Mouse (Mus musculus) 3T3-L1 (cell line): Measurements from ENCODE around the gene BC067074.
"Not testable (repeated sequence)": the region's sequence is repeated elsewhere in the genome, so short reads cannot be mapped to it uniquely, and the experiment has no call there.

Experiments
- DNase-seq: peaks from one replicate; pipeline ENCODE4 v3.0.0-alpha.2; 2015; ENCODE audit warnings: low read depth, low spot score

The BC067074 gene

GRCm38 (mm10) chr13:113374084-113374405 lies 81.1 kb downstream of the BC067074 start:
- DNase-seq: peak; percentile 40

DNA sequence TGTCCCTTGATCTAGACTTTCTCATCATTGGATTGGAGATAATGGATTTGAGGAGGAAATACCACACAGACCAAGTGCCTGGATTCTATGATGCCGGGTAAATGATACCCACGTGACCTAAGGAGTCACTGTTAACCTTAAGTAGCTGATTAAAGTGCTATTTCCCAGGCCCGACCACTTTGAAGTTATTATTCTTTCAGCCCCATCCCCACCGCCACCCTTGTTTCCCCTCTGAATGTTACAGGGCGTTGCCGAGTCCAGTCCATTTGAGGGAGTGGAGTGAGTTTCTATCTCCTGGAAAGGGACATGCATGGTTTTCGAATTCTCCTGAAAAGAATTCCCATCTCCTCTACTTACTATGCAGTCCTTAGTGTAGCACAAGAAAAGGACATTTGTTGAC lies 84.7 kb downstream of the BC067074 start:
- no peak for DNase-seq

DNA sequence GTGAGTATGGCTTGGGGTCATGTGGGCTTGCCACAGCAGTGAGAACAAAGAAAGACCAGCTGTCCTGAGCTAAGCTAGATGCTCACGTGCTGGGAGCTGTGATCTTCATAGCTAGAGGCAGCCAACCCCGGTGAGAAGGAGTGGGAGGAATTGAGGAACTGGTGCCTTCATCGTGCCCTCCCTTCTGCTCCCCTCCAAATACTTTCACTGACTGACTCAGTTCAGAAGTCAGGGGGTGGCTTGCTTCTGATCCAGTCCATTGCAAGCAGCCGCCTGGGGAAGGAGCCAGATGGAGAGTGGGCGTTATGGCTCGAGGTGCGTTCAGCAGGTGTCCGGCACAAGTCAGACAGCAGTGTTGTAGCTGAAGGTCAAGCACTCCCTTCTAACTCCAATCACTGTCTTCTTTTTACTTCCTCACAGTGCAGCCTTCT lies 86.0 kb downstream of the BC067074 start:
- no peak for DNase-seq

GRCm38 (mm10) chr13:113379766-113380309 lies 86.9 kb downstream of the BC067074 start:
- no peak for DNase-seq

- DNase-seq: no peak
These were observed 88.8 kb downstream of the BC067074 start for GRCm38 (mm10) chr13:113381710-113382109.

- DNase-seq: no peak
These were observed 89.2 kb downstream of the BC067074 start for GRCm38 (mm10) chr13:113382201-113382600.

DNA sequence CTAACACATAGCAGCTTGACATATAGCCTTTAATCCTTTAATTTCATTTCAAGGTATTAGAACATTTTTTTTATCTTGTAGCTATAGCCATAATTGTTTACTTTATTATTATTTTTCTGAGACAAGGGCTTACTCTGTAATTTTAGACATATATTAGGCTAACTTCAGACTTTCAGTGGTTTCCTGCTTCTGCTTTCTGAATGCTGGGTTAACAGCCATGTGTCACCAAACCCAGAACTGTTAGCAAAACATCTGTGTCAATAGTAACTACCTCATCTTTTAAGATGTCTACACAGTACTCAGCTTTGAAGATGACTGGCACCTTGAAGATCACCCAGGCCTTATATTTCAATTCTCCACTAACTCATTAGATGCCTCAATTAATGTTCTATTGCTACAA lies 89.8 kb downstream of the BC067074 start:
- not testable (repeated sequence) for DNase-seq

GRCm38 (mm10) chr13:113393386-113393785 lies 100.4 kb downstream of the BC067074 start:
- no peak for DNase-seq

- DNase-seq: no peak
These were observed 101.6 kb downstream of the BC067074 start for GRCm38 (mm10) chr13:113394591-113394990.

- DNase-seq: no peak
These were observed 104.1 kb downstream of the BC067074 start for GRCm38 (mm10) chr13:113397006-113397520.

DNA sequence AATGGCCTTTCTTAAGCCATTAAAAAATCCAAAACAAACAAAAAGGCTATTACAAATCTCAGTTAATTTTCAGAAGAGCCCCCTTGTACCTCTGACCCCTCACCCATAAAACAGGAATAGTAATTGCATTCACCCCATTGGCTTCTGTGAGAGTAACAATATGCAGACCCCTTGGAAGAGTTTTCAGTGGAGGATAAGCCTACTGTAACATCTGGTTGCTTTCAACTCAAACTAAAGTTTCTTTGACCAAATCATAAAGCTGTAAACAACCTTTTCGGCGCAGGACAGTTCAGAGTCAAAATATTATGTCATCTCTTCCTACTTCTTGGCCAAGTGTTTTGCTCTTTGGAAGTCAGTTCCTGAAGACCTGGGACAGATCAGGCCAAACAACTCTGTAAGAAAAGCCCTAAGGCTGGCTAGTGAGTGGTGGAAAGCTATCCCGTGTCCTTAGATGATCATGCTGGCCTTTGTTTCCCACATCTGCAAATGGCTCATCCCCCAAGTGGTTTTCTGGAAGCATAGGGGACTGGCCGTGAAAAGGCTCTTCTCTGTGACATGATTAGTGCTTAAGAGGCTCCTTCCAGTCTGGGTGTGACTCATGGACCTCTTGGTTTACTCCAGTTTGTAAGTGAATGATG lies 108.5 kb downstream of the BC067074 start:
- DNase-seq: peak; percentile 33

DNA sequence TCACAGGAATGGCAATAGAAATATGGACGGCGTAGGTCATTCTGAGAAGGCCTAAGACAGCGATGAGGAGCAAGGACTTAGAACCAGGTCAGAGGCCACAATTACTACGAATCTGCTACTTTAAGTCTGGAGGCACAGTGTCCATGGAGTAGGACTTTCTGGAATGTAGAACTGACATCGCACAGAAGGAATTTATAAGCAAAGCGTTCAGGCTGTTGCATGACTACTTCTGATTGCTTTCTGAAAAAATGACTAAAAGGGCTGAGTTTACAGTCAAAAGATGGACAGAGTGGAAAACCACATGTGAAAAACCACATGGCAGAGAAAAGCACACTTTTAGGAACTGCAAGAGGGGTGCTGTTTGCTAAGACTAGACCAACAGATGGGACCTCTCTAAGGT lies 110.7 kb downstream of the BC067074 start:
- DNase-seq: peak; percentile 79

DNA sequence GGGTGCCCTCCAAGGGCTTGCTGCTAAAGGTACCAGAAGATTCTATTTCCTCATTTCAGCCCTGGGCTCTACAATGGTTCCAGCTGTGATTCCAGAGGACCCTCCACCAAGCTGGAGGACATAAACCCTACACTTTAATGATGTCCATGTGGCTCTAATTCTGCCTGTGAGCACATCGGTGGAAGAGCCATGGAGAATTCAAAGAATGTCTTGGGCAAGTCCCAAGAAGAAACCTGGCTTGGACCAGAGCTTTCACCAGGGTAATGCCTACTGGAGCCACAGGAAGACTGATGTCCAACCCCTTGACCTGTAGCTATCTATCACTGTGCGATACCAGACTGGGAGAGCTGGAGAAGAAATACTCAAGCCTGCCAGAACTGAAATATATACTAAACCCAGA lies 111.2 kb downstream of the BC067074 start:
- DNase-seq: peak; percentile 89

DNA sequence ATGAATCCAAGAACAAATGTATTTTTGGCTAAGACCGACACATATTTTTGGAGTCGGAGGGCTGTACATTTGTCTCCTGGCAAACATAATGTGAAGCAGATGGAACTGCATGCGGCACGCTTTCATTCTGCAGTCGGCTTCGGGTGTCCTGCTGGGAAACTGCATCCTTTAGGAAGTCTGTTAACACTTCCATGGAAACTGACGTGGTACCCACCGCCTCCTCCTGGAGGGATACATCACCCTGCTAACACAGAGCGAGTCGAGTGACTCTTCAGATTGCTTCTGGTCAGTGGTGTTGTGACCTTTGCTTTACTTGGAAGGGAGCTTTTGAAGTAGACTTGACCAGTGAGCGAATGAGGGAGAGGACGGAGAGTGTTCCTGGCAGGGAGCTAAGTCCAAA lies 117.0 kb downstream of the BC067074 start:
- DNase-seq: no peak

GRCm38 (mm10) chr13:113415527-113415926 lies 122.6 kb downstream of the BC067074 start:
- DNase-seq: no peak

DNA sequence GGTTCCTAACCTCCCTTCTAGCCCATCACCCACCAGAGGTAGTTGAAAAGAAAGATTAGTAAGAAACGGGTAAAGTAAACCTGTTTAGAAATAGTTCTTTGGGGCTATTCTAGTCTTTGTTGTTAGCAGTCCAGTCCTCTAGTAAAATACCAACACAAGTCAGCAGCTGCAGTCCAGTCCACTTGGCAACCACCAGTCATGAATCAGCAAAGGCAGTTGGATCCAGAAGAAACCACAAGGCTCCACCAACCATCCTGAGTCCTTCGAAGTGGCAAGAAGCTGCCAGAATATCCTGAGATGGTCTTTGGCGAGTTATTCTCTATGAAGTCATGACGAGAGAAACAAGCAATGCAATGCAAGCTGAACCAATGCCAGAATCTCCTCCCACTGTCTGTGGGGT lies 124.0 kb downstream of the BC067074 start:
- peak; percentile 52 for DNase-seq

GRCm38 (mm10) chr13:113417757-113418483 lies 125.0 kb downstream of the BC067074 start:
- peak; percentile 18 for DNase-seq

DNA sequence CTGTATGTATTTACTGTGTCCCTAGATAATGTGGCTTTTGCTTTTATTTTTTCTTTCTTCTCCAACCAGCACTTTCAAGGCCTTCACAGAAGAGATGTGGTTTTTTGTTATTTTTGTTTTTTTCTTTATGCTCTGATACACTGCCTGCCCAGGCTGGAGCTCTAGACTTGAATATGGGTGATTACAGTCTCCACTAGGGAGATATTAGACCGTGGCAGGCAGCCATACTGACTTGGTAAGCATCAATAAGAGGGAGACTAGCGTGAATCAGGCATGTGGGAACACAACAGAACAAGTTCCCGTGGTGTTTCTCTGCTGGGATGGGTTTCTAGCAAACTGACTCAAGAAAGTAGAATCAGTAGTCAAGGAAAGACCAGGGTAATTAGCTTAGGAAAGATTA lies 125.7 kb downstream of the BC067074 start:
- DNase-seq: no peak

DNA sequence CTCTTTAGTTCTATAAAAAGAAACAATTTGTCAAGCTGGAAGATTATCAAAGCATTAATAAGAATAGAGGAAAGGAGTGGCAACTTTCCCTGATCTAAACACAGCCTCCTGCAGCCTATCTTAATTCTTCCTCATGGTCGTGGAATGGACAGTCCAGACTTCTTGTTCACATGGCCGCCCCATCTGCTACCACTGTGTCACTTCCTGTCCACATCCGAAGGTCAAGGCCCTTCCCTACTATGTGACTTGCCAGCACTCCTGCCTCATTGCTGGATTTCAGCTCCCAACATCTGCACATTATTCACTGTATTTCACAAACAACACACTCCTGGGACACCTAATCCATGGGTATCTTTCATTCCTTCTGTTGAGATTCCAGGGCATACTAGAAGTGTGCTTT lies 128.5 kb downstream of the BC067074 start:
- DNase-seq: no peak

DNA sequence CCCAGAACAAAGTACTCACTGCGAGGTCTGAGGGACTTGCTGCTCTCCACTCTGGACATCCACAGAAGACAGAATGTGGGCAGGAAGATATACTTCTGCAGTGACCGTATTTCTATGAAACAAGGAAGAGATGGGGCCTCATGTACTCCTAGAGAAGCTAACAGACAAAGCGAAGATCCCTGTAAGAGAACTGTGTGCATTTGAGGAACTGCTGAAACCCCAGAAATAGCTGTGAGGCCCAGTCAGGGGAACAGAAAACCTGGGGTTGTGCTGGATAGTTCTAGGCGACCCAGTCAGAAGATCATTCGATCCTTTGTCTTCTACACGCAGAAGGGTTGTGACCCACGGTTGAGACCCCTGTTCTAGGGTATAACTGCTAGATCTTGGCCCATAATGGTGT lies 130.9 kb downstream of the BC067074 start:
- no peak for DNase-seq

- no peak for DNase-seq
These were observed 132.9 kb downstream of the BC067074 start for GRCm38 (mm10) chr13:113425907-113426306.
